8 mouse cellular contexts compared by ENCODE assay signal in genomic region chr13:112288225-112289178, GRCm38 (mm10). TPM values are rescaled to one million over a fixed set of nuclear protein-coding genes. Genes with fewer than 3 reads are reported as not detected.
DNase-seq lines count a peak whose midpoint lies in the region; ATAC-seq lines count a peak whose summit lies in the region.

Ankrd55 (plus strand) TSS chr13:112288451.

- 14% methylated on average over 22 of the region's 22 CpGs for WGBS in intestine, embryonic 15.5 days

- intact Hi-C loops in left cerebral cortex, postnatal 10 days (cut with DNase I), result no loop called here

- no peaks in the 10 kb centered on the region for H3K9me3 ChIP-seq in intestine, embryonic 15.5 days

- no peaks in the 10 kb centered on the region for H3K36me3 ChIP-seq in intestine, embryonic 15.5 days

- H3K27ac ChIP-seq in intestine, embryonic 15.5 days, result no peak within 1 kb of the TSS; the same call in 1 of the 2 replicates

- H3K4me1 ChIP-seq in intestine, embryonic 15.5 days (replicated peaks), result peaks cover 9% of the 10 kb centered on the region

- H3K4me2 ChIP-seq in intestine, embryonic 15.5 days (replicated peaks), result peak within 1 kb of the TSS; percentile 58

- H3K9ac ChIP-seq in intestine, embryonic 15.5 days, result 0 out of 2 replicates have a peak within 1 kb of the TSS, but pooled peaks have one; percentile 0

- ATAC-seq in intestine, embryonic 15.5 days, result peak; percentile 92
- peak; percentile 41; the same call in 1 of the 2 replicates for ATAC-seq in megakaryocyte, adult 5-6 weeks (ENCODE audit: poor library complexity, severe bottlenecking)

- DNase-seq in T-cell, adult 2 months (ENCODE audit: low spot score), result peak; percentile 80
- DNase-seq in cerebellum, adult 9-10 months, result peak; percentile 57
- DNase-seq in frontal cortex, adult 2 months (ENCODE audit: extremely low spot score in 1 of 2, low spot score in 1 of 2), result peak; percentile 41 to 59
- DNase-seq in left cerebral cortex, postnatal 10 days (ENCODE audit: extremely low spot score in 1 of 2, low spot score in 2 of 2), result peak; percentile 70 to 75
- peak; percentile 51 for DNase-seq in right cerebral cortex, postnatal 25 days
- no peak for DNase-seq in adipocyte (ENCODE audit: low spot score)

- no peaks in the 10 kb centered on the region for H3K27me3 ChIP-seq in intestine, embryonic 15.5 days (replicated peaks)

- peak within 1 kb of the TSS; percentile 24 for H3K4me3 ChIP-seq in intestine, embryonic 15.5 days (replicated peaks)

RNA-seq across cellular contexts. Expression of gene Ankrd55, which starts in this region (rescaled TPM):
- polyA plus RNA-seq in frontal cortex, adult 2 months (2012; rRNA removed), result 3.8 and 4.5 TPM in 2 replicates
- 0.21 and 0.25 TPM in 2 replicates for polyA plus RNA-seq in intestine, embryonic 15.5 days (2015; fragmentation: Nextera tagmentation; extraction: Ambion mirVana)
- 1 to 10 TPM; 5.6 to 5.8 TPM for total RNA-seq in left cerebral cortex, postnatal 10 days (2021)
- 0.16 and 0.36 TPM in 2 replicates for total RNA-seq in megakaryocyte, adult 5-6 weeks (2015)
- total RNA-seq in megakaryocyte, adult 5-6 weeks (2017), result not detected in 2 replicates

Comparison
In these comparisons a context has a peak if more than half of its experiments do, and no peak if none do; other contexts are left out.
1. RNA of gene Ankrd55 (total RNA-seq): 5.6 to 5.8 TPM in left cerebral cortex, postnatal 10 days; 0.16 to 0.36 TPM in megakaryocyte, adult 5-6 weeks; every median in the first group is over 4 times any median in the second.
2. Peak in ATAC-seq, H3K4me3 ChIP-seq, H3K9ac ChIP-seq and H3K4me2 ChIP-seq in intestine, embryonic 15.5 days; RNA of the gene not detected or under 1 TPM.
3. Peak in ATAC-seq in megakaryocyte, adult 5-6 weeks; RNA of the gene not detected or under 1 TPM.